Mouse (Mus musculus) embryonic facial prominence, embryonic 15.5 days (tissue): ENCODE measurements around the gene Foxj3. TPM values are rescaled to one million over a fixed set of nuclear protein-coding genes. Genes with fewer than 3 reads are reported as not detected.

Experiments
- ATAC-seq: fragments of 200-750 bp; cut with Nextera tagmentation; 2 replicates; pipeline ENCODE4 v1.8.0; 2017; ENCODE audit warnings: low read depth, moderate TSS enrichment; ENCODE audit not compliant: insufficient number of reproducible peaks, low FRiP score, low TSS enrichment
- H3K27ac ChIP-seq: fragments of 300-500 bp; sonication (generic); replicated peaks from 2 replicates; pipeline ENCODE4 v1.5.1; 2015; ENCODE audit warnings: mild to moderate bottlenecking, inconsistent platforms
- H3K27me3 ChIP-seq: fragments of 300-500 bp; sonication (generic); 2 replicates; pipeline ENCODE4 v1.6.1; 2015; ENCODE audit warnings: inconsistent platforms
- H3K36me3 ChIP-seq: fragments of 300-500 bp; sonication (generic); 2 replicates; pipeline ENCODE4 v1.6.1; 2015; ENCODE audit warnings: mild to moderate bottlenecking, inconsistent platforms
- H3K4me1 ChIP-seq: fragments of 300-500 bp; sonication (generic); 2 replicates; pipeline ENCODE4 v1.6.1; 2015; ENCODE audit warnings: inconsistent platforms
- H3K4me2 ChIP-seq: fragments of 300-500 bp; sonication (generic); replicated peaks from 2 replicates; pipeline ENCODE4 v1.6.1; 2015; ENCODE audit warnings: mild to moderate bottlenecking, inconsistent platforms
- H3K4me3 ChIP-seq: fragments of 300-500 bp; sonication (generic); replicated peaks from 2 replicates; pipeline ENCODE4 v1.5.1; 2015; ENCODE audit warnings: mild to moderate bottlenecking, inconsistent platforms
- H3K9ac ChIP-seq: fragments of 300-500 bp; sonication (generic); 2 replicates; pipeline ENCODE4 v1.6.1; 2015; ENCODE audit warnings: inconsistent platforms
- H3K9me3 ChIP-seq: fragments of 300-500 bp; sonication (generic); replicated peaks from 2 replicates; pipeline ENCODE4 v1.6.1; 2016; ENCODE audit warnings: inconsistent platforms
- WGBS: fragments of 180-500 bp; shearing (Covaris S2); methylation state at CpG from one replicate; pipeline ENCODE4 v1.1.7; 2015; 5-methylcytosine and 5-hydroxymethylcytosine counted together
- polyA plus RNA-seq: library from polyadenylated mRNA; unstranded; fragments of >200 nt; fragmentation: Nextera tagmentation; extraction: Ambion mirVana; gene quantifications from 2 replicates; pipeline ENCODE4 v1.2.1, GENCODE M21; 2015

The Foxj3 gene
- polyA plus RNA-seq, 1 experiment from 2014 or later: 26.1 TPM

DNA sequence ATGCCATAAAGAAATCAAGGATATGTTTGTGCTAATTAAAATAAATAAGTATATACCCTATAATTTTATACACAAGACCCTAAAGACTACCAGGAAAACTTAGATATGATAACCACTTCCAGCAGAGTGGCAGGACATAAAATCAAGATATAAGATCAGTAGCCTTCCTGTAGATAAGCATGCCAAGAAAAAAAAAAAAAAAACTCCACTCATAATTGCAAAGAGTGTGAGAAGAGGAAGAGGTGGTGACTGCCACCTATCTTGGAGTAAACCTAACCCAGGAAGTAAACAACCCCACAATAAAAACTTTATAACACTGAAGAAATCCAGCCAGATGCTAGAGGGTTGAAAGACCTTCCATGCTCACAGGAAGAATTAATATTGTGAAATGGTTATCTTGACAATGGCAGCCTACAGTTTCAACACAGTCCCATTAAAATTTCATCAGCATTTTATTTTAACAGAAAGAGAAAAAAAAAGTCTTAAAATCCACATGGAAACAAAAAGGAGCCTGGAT lies 10.4 kb upstream of the Foxj3 start:
- Histone ChIP-seq H3K4me3 (no peak overlapping the region), H3K9ac (no peak overlapping the region), H3K36me3 (no peaks in the 10 kb centered on the region), H3K4me1 (no peaks in the 10 kb centered on the region), H3K27me3 (no peaks in the 10 kb centered on the region), H3K27ac (no peak overlapping the region), H3K9me3 (no peaks in the 10 kb centered on the region), H3K4me2 (no peak overlapping the region)
- ATAC-seq: no peak

DNA sequence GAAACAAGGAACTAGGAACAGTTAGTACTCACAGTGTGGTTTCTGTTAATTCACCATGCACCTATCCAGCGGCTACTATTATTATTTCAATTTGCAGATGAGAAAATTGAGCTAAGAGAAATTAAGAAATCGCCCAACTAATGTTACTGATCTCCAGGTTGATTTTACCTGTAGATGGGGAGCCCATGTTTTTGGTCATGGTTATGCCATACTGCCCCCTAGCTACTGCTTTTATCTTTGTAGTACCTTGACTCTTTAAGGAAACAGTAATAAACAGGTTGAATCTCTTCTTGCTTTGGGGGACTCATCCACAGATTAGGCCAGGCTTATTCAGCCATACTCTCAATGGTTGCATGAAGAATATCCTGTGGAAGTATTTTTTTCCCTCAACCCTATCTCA lies 5.0 kb upstream of the Foxj3 start:
- H3K9me3 ChIP-seq: no peaks in the 10 kb centered on the region
- H3K4me3 ChIP-seq: no peak overlapping the region
- ATAC-seq: no peak
- H3K4me2 ChIP-seq: no peak overlapping the region
- H3K4me1 ChIP-seq: no peaks in the 10 kb centered on the region
- H3K9ac ChIP-seq: no peak overlapping the region
- no peaks in the 10 kb centered on the region for H3K36me3 ChIP-seq
- H3K27ac ChIP-seq: no peak overlapping the region
- H3K27me3 ChIP-seq: no peaks in the 10 kb centered on the region
- WGBS: 66% methylated on average over 2 of the region's 2 CpGs

DNA sequence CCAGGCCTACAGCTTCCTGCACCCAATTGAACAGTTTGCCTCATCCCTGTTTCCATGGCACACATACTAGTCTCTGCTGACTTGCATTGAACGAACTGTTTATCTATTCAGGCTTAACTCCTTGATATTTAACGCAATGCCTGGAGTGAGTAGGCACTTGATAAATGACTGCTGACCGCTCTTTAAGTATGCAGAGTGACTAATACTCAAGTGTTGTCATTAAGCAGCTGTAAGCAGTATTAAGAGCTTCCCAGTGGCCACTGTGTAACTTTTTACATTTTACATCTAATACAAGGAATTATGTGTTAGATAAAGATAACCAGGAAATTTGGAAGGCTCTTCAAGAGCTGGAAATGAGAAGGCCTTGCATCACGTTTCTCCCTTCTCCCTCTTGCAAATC lies 1.7 kb upstream of the Foxj3 start:
- WGBS: 69% methylated on average over 4 of the region's 4 CpGs
- Histone ChIP-seq H3K9me3 (no peaks in the 10 kb centered on the region), H3K27me3 (no peaks in the 10 kb centered on the region), H3K4me1 (peaks cover 10% of the 10 kb centered on the region), H3K36me3 (no peaks in the 10 kb centered on the region), H3K9ac (no peak overlapping the region), H3K4me3 (no peak overlapping the region), H3K27ac (no peak overlapping the region), H3K4me2 (no peak overlapping the region)
- no peak for ATAC-seq

DNA sequence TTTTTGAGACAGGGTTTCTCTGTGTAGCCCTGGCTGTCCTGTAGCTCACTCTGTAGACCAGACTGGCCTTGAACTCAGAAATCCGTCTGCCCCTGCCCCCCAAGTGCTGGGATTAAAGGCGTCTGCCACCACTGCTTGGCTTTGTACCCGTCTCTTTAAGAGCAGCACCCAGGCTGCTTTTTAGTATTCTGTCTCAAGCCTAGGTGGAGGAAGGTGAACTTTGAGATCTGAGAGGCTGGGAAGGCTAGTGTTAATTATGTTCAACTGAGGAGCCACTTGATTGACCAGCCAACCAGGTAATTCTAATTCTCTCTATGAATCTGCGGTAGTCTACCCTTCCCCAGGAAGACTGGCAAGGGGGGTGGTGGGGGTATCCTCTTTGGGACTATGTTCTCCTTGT lies 632 bp downstream of the Foxj3 start:
- H3K36me3 ChIP-seq: no peaks in the 10 kb centered on the region
- no peak overlapping the region for H3K27ac ChIP-seq
- H3K4me3 ChIP-seq: no peak overlapping the region
- no peak overlapping the region for H3K9ac ChIP-seq
- WGBS: 74% methylated on average over 4 of the region's 4 CpGs
- no peak overlapping the region for H3K4me2 ChIP-seq
- H3K4me1 ChIP-seq: peaks cover 19% of the 10 kb centered on the region
- H3K27me3 ChIP-seq: no peaks in the 10 kb centered on the region
- no peak for ATAC-seq
- H3K9me3 ChIP-seq: no peaks in the 10 kb centered on the region

DNA sequence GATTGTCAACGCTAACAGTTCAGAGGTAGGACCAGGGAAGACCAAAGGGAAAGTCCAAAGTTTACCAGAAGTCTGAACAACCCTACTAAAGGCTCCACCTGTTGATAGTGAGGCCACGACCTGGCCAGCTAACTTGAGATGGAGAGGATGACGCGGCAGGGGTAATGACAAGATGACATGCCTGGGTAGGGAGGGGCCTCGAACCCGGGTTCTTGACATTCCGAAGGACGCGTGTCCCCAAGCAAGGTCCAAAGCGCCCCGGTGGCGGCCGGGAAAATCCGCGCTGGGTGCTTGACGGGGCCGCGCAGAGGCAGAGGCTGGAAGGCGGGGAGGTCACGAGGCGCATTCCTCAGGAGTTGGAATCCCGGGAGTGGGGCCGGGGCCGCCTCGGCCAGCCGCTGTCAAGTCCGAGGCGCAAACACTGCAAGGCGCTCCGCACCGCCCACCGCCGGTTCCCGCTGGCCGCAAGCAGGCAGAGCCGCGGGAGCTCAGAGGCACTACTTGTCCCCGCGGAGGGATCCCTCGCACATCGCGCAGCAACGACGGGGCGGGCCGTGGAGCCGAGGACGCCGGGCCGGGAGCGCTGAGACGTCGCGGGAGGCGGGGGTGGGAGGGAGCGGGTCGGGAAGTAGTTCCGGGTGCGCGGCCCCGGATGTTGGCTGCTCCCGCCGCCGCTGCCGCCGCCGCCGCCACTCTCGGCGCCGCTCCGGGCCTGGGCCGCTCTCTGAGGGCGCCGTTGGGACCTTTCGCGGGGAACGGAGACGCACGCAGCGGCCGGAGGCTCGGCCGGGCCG lies 2.4 kb downstream of the Foxj3 start, which contains the start of gene Frg2f1:
Gene Frg2f1 (minus strand): TSS at position 499 of the 794 bp plus-strand sequence.
- ATAC-seq: peak; percentile 93
- no peaks in the 10 kb centered on the region for H3K9me3 ChIP-seq
- H3K36me3 ChIP-seq: no peaks in the 10 kb centered on the region
- under 1% methylated on average over 76 of the region's 85 CpGs for WGBS
- H3K27ac ChIP-seq: peak within 1 kb of the TSS; percentile 98
- H3K9ac ChIP-seq: peak within 1 kb of the TSS; percentile 93
- peak within 1 kb of the TSS; percentile 95 for H3K4me3 ChIP-seq
- H3K27me3 ChIP-seq: no peaks in the 10 kb centered on the region
- H3K4me1 ChIP-seq: peaks cover 19% of the 10 kb centered on the region
- peak within 1 kb of the TSS; percentile 78 for H3K4me2 ChIP-seq

DNA sequence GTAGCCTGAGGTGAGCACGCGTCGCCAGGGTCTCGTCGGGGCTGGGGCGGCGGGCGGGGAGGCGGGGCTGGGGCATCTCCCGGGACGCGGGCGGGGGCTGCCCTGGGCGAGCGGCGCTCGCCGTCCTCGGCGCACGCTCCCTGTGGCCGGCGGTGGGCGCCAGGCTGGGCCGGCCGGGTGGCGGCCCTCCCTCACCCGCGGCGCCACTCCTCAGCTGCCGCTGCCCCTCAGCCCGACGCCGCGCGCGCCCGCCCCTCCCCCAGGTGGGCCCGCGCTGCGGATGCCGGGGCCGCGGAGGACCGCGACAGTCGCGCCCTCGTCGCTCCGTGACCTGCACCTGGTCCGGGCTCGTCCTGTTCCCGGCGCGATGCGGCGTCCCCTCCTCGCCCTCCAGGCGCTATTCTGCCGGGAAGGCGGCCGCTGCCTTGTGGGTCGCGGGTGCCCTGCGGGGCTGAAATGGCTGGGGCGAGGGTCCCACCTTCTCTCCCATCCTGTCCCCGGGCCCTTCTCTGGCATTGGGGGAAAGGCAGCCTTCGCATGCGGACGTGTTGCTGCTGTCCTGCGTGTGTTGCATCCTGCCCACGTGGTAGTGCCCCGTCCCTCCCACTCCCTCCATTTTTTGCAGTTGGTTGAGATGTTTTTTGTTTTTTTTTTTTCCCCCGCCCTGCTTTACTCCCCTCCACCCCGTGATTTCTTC lies 3.2 kb downstream of the Foxj3 start:
- Histone ChIP-seq H3K27ac (peak overlapping the region; percentile 98), H3K9ac (peak overlapping the region; percentile 93), H3K4me2 (peak overlapping the region; percentile 61), H3K9me3 (no peaks in the 10 kb centered on the region), H3K27me3 (no peaks in the 10 kb centered on the region), H3K4me1 (peaks cover 19% of the 10 kb centered on the region), H3K36me3 (no peaks in the 10 kb centered on the region), H3K4me3 (peak overlapping the region; percentile 95)
- WGBS: under 1% methylated on average over 59 of the region's 76 CpGs
- peak; percentile 86 for ATAC-seq

DNA sequence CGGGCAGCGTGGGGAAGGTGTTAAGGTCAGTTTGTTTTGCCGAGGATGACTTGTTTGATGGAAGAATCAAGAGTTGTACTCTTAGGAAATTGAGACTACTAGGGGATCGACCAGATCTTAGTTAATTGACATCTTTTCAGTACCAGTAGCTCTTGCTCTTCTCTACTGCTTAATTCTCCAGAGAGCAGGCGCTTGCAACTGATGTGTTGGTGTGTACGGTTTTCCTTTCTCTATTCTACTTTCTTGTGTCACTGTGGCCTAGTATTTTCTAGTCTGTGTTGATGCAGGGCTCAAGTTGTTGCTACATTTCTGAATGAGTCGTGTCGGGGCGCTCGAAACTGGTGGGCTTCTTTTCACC lies 3.7 kb downstream of the Foxj3 start:
- peak overlapping the region; percentile 95 for H3K4me3 ChIP-seq
- H3K4me1 ChIP-seq: peaks cover 19% of the 10 kb centered on the region
- 8% methylated on average over 10 of the region's 10 CpGs for WGBS

DNA sequence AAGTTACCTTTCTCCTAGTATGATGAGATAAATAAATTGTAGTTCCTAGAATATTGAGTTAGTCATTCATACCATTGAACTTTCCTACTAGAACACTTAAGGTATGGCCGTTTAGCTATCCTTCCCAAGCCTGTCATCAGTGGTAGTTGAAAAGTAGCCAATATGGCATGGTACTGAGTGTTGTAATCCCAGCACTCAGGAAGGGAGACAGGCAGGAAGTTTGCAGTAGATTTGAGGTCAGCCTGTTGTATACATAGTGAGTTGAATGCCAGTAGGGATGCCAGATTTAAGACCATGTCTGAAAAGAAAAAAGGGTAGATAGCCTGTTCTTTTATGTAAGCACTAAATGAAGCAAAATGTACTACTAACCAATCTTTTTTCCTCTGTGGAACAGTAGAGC lies 14.1 kb downstream of the Foxj3 start:
- H3K27me3 ChIP-seq: no peaks in the 10 kb centered on the region
- WGBS: 79% methylated on average over 1 of the region's 1 CpGs
- H3K4me3 ChIP-seq: no peak overlapping the region

More for the DNA sequence above, 3.7 kb downstream of the Foxj3 start:
- no peak for ATAC-seq
- no peaks in the 10 kb centered on the region for H3K9me3 ChIP-seq
- H3K4me2 ChIP-seq: peak overlapping the region; percentile 61
- H3K27me3 ChIP-seq: no peaks in the 10 kb centered on the region
- peak overlapping the region; percentile 93; the same call in 1 of the 2 replicates for H3K9ac ChIP-seq
- no peaks in the 10 kb centered on the region for H3K36me3 ChIP-seq
- peak overlapping the region; percentile 98 for H3K27ac ChIP-seq

DNA sequence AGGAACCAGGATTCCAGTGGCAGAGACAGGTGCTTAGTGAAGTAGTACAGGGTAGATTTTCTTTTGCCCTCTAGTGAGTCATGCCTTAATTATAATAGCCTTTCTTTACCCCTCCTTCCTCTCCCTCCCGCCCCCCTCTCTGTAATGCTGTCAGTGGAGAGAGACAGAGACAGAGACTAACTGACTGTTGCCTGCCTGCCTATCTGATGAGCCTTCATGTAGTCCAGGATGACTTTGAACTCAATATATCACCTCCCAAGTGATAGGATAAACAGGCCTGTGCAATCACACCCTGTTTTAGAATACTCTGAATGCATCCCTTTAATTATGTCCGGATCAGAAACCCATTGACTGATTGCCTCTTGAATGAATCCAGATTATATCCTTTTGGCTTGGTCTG lies 18.7 kb downstream of the Foxj3 start:
- no peak for ATAC-seq
- H3K9me3 ChIP-seq: no peaks in the 10 kb centered on the region
- no peaks in the 10 kb centered on the region for H3K27me3 ChIP-seq
- H3K27ac ChIP-seq: no peak overlapping the region
- no peaks in the 10 kb centered on the region for H3K36me3 ChIP-seq
- no peak overlapping the region for H3K9ac ChIP-seq
- 53% methylated on average over 2 of the region's 2 CpGs for WGBS
- no peak overlapping the region for H3K4me3 ChIP-seq
- H3K4me2 ChIP-seq: no peak overlapping the region
- H3K4me1 ChIP-seq: no peaks in the 10 kb centered on the region

More for the DNA sequence above, 14.1 kb downstream of the Foxj3 start:
- no peaks in the 10 kb centered on the region for H3K9me3 ChIP-seq
- no peak for ATAC-seq
- no peak overlapping the region for H3K4me2 ChIP-seq
- H3K27ac ChIP-seq: no peak overlapping the region
- no peaks in the 10 kb centered on the region for H3K36me3 ChIP-seq
- H3K4me1 ChIP-seq: no peaks in the 10 kb centered on the region
- no peak overlapping the region for H3K9ac ChIP-seq

DNA sequence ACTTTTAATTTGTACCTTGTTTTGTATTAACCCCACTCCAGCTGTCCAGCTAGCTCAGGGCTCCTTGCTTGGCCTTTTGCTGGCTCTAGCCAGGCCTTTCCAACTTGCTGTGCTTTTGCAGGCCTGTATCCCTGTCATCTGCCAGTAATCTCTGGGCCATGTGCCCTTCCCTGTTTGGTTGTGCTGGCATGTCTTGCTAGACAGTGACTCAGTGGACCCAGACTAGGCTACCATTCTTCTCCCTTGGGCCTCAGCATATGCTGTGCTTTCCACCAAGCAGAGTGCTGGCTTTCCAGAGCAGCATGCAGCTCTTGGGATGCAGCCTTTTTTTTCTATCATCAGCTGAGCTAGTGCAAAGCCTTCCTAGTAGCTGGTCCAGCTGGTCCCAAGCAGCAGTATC lies 26.3 kb downstream of the Foxj3 start:
- ATAC-seq: no peak
- H3K27me3 ChIP-seq: no peaks in the 10 kb centered on the region
- H3K9me3 ChIP-seq: no peaks in the 10 kb centered on the region
- H3K36me3 ChIP-seq: peaks cover 7% of the 10 kb centered on the region; the same call in 1 of the 2 replicates
- no peak overlapping the region for H3K27ac ChIP-seq
- no peak overlapping the region for H3K4me2 ChIP-seq
- H3K9ac ChIP-seq: no peak overlapping the region
- no peak overlapping the region for H3K4me3 ChIP-seq
- H3K4me1 ChIP-seq: no peaks in the 10 kb centered on the region

DNA sequence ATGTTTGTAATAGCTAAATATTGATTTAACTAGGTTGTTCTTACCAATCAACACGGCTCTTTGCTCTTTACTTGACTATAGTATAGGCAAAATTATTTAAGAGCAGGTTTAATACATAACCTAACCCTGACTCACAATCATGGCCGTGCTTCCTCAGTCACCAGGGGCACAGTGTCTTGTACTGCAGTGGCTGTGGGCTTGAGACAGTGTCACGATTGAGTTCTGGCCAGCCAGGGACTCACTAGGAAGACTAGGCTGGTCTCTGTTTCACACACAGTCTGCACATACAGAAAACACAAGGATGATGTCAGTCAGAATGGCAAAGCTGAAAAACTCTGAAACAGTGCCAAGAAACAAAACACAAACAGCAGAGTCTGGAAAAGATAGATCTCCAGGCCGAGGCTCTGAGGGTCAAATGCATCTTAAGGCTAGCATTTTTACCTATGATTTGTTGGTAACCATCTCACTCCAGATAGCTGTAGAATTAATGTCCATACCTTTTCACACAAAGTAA lies 29.6 kb downstream of the Foxj3 start:
- 65% methylated on average over 4 of the region's 4 CpGs for WGBS

More for the DNA sequence above, 29.6 kb downstream of the Foxj3 start:
- Histone ChIP-seq H3K4me1 (0 out of 2 replicates have a peak, but pooled peaks cover under 1% of the 10 kb centered on the region), H3K4me3 (no peak overlapping the region), H3K27ac (no peak overlapping the region), H3K27me3 (no peaks in the 10 kb centered on the region), H3K9ac (no peak overlapping the region), H3K9me3 (no peaks in the 10 kb centered on the region), H3K36me3 (peaks cover 7% of the 10 kb centered on the region; the same call in 1 of the 2 replicates), H3K4me2 (no peak overlapping the region)
- ATAC-seq: no peak
